ENCODE assay signal across 10 mouse cellular contexts in the genomic region with DNA sequence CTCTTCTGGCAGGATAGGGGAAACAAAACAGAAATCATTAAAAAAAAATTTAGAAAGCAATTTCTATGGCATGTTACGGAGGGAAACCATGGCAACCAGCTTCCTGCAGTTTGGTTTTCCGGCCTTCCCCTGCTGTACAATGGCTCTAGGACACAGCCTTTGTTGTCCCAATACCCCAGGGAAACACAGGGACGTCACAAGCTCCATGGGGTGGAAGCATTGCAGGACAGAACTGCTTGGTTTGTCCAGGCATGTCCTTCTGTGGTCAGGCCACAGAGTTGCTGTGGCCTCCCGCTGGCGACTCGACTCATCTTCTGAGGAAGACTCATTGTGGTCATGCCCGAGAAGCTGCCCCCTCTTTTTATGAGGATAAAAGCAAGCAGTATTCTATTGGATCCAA.
A peak's percentile ranks its signal among the peaks of the same experiment; 100 is the strongest.
DNase-seq lines count a peak whose midpoint lies in the region.
"Had no signal": no experiment of that assay in that cellular context is flagged by ENCODE, and none has a peak within 500 bp of the region (broad histone marks: within the 10 kb centered on the region; RNA-seq: fewer than 3 reads in every experiment).

No protein-coding gene starts in this region.

- H3K27ac ChIP-seq in midbrain, embryonic 10.5 days (replicated peaks): peak overlapping the region; percentile 50; the same call in 1 of the 2 replicates

- no peaks in the 10 kb centered on the region for H3K27me3 ChIP-seq in midbrain, embryonic 10.5 days (ENCODE audit: low read depth, poor library complexity, severe bottlenecking)

- H3K4me3 ChIP-seq in midbrain, embryonic 10.5 days: no peak overlapping the region

- H3K36me3 ChIP-seq in midbrain, embryonic 10.5 days: no peaks in the 10 kb centered on the region
- H3K36me3 ChIP-seq: G1E had no signal

- intact Hi-C loops in gastrocnemius, postnatal 36 days (cut with DNase I): no loop called here
- intact Hi-C loops in left cerebral cortex, postnatal 4 days (cut with DNase I): no loop called here

- H3K4me1 ChIP-seq in midbrain, embryonic 10.5 days: peaks cover 26% of the 10 kb centered on the region

- no peaks in the 10 kb centered on the region for H3K9me3 ChIP-seq in midbrain, embryonic 10.5 days (replicated peaks)

- DNase-seq in gastrocnemius, adult 18-20 months (ENCODE audit: low spot score): peak; percentile 15
- DNase-seq in gastrocnemius, postnatal 36 days: no peak
- peak; percentile 27 for DNase-seq in brain, adult 2 months (ENCODE audit: low read depth, low spot score)
- DNase-seq in heart, postnatal 4 days: peak; percentile 52
- peak; percentile 22 for DNase-seq in midbrain, embryonic 10.5 days (ENCODE audit: low spot score)
- DNase-seq in left cerebral cortex, postnatal 4 days: no peak
- DNase-seq in T-cell, adult 2 months (ENCODE audit: low spot score): no peak
- DNase-seq in adipocyte (ENCODE audit: low spot score): no peak
- DNase-seq: cerebellum, adult 8-10 months had no signal

- WGBS in midbrain, embryonic 10.5 days: 51% methylated on average over 7 of the region's 7 CpGs

Comparison
In these comparisons a context has a peak if more than half of its experiments do, and no peak if none do; other contexts are left out.
1. DNase-seq: peak in gastrocnemius, adult 18-20 months (single experiment), brain, adult 2 months (single experiment), heart, postnatal 4 days (single experiment) and midbrain, embryonic 10.5 days (single experiment); none in gastrocnemius, postnatal 36 days (0 of 2), left cerebral cortex, postnatal 4 days (single experiment), T-cell, adult 2 months (single experiment) and adipocyte (single experiment).